Mouse (Mus musculus): ENCODE measurements around the gene Catsper1.

DNA sequence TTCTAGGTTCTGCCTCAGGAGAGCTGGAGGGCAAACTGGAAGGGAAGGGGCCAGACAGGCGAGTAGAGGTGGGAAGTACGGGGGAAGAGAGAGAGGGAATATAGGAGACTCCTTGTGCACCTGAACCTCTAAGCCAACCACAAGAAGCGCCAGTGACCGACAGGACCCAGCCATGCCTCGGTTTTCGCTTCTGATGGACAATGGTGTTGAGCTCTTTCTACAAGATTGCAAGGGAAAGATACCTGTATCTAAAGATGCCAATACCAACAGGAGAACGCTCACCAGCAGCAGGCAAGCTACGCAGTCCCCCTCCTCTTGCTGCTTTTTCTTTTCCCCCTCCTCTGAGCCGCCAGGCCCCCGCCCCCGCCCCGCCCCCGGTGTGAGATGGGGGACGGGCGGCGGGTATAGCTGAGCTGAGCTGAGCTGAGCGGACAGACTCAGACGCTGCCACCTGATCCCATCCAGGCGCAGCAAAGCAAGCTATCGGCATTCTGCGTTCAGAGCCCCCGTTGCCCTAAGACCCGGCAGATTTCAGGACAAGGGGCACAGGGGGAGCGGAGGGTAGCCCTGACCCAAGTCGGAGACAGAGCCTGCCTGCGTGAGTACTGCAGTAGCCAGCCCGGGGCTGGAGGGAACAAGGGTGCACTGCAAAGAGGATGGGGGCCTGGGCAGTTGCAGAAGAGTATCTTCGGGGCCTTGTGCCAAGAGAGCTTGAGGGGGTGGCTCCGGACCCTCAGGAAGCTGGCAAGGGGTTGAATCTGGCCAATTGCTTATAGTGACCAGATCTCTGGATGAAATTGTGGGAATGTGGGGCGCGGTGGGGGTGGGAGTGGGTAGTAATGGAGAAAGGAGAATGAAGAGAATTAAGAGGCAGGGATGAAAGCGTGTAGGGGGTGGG, 37.4 kb upstream of the Catsper1 start, which contains the start of gene Gal3st3:
- TF ChIP-seq CTCF (IDR thresholded peaks at IDR 0.05) (no peak), POLR2A (IDR thresholded peaks at IDR 0.05; ENCODE audit: insufficient read depth, low read depth, low read length) (no peak), EP300 (IDR thresholded peaks at IDR 0.05; ENCODE audit: insufficient read depth, low read depth, low read length) (no peak)

Measured in heart, adult 2 months (tissue).